Mouse (Mus musculus) gastrocnemius, postnatal 25 days (tissue): ENCODE results near the gene Nelfb. TPM values are rescaled to one million over a fixed set of nuclear protein-coding genes. Genes with fewer than 3 reads are reported as not detected.

Experiments used
- DNase-seq: peaks from one replicate; pipeline ENCODE4 v3.0.0; 2022
- total RNA-seq, 2 experiments: library from RNA; stranded (reverse); gene quantifications; 1 replicate in 1 of 2; 2 replicates in 1 of 2; pipeline ENCODE4 v1.2.3; 2021

The Nelfb gene
- total RNA-seq, 2 experiments from 2014 or later = 20.5 to 22.3 TPM

DNA sequence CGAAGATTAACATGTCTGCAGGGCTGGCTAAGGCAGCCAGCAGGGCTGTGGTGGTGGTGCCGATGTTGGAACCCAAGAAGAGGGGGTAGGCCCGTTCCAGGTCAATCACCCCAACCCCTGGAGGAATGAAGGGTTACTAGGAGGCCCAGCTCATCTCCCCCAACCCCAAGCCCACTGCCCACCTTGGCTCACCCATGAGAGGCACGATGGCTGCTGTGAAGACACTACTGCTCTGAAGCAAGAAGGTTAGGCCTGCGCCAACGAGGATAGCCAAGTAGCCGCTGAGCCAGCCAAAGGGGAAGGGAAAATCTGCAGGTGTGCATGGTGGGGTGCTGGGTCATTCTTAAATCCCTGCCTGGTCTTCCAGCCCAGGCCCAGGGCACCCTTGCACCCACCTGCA, 19.3 kb upstream of the Nelfb start:
- no peak for DNase-seq

- DNase-seq = no peak
These were observed 18.3 kb upstream of the Nelfb start for GRCm38 (mm10) chr2:25229582-25229981.

DNA sequence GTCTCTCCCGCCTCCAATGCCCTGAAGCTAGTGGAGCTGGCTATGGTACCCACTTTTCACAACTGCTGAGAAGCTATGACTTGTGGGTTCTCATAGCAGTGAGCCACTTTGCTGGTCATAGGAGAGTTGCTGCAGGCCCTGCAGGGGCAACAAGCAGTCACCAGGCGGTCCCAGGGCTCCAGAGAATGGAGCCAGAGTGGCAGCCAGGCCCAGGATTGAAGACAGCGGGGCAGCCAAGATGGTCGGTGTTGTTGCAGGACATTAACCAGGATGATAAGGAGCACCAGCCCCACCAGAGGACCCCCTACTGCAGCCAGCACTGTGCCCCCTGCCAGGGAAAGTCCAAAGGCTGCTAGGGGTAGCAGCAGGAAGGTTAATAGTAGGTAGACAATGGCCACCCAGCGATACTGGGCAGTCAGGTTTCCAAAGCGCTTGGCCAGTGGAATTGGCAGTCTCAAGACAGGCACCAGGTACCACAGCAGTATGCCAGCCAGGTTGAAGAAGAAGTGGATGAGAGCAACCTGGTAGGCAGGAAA, 17.8 kb upstream of the Nelfb start:
- DNase-seq = no peak

GRCm38 (mm10) chr2:25228431-25228889, 17.2 kb upstream of the Nelfb start:
- peak; percentile 87 for DNase-seq

GRCm38 (mm10) chr2:25227406-25227805, 16.1 kb upstream of the Nelfb start:
- DNase-seq = no peak

- peak; percentile 71 for DNase-seq
These were observed 15.6 kb upstream of the Nelfb start for GRCm38 (mm10) chr2:25226864-25227263.

DNA sequence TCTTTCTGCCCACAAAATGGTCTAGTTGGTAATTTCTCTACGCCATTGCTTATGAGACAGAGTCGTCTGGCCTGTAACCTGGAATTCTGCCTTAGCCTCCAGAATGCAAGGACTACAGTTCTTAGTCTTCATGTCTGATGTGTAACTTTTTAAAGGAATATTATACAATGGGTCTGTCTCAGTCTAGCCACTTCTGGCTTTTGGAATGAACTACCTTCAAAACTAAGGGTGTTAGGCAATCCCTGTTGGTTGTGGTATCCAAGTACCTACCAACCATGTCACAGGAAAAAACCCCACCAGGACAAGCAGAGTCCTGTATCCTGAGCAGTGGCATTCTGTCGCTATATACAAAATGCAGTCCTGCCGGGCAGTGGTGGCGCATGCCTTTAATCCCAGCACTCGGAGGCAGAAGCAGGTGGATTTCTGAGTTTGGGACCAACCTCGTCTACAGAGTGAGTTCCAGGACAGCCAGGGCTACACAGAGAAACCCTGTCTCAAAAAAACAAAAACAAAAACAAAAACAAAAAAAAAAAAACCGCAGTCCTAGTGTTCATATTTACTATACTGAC, 14.6 kb upstream of the Nelfb start:
- DNase-seq = no peak

- peak; percentile 99 for DNase-seq
These were observed 13.8 kb upstream of the Nelfb start for GRCm38 (mm10) chr2:25224766-25225752.

DNA sequence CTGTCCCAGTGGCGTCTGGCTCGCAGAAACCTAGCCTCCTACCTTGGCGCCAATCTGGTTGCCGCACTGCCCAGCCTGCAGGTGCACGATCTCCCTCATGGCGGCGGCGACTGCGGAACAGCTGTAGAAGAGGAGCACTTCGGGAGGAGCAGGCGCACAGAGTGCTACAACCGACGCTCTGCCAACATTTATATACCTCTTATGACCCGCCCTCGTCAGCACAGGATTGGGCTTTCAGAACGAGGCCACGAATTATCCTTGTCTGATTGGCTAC, 13.1 kb upstream of the Nelfb start, which contains the start of gene Tubb4b:
Gene Tubb4b, minus strand, starts transcription at position 211 of the 274 bp plus-strand sequence.
- no peak for DNase-seq

DNA sequence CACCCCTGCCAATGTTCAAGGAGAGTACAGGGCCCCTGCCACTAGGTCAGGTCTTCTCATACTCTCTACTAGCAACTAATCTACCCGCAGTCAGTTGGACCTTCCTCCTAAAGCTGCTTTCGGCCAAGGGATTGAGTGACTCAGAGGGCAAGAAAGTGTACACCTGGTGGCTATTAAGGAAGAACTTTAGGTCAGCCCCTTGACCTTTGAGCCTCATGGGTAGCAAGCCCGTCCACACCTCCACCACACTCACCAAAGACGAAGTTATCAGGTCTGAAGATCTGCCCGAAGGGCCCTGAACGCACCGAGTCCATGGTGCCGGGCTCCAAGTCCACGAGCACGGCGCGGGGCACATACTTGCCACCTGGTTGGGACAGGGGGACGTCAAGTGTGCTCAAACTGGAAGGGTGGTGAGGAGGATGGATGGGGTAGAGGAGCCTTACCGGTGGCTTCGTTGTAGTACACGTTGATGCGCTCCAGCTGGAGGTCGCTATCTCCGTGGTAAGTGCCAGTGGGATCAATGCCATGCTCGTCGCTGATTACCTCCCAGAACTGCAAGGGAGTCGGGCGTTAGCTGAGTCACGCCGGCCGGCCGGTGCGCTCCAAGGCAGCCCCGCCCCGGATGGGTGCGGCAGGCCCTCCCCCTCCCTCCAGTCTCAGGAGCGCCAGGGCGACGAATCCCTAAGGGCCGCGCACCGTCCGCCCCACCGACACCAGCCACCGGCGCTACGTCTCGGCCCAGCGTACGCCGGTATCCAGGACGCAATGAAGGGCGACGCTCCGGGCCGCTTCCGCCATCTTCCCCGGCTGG, 12.6 kb upstream of the Nelfb start:
- peak; percentile 87 for DNase-seq

DNA sequence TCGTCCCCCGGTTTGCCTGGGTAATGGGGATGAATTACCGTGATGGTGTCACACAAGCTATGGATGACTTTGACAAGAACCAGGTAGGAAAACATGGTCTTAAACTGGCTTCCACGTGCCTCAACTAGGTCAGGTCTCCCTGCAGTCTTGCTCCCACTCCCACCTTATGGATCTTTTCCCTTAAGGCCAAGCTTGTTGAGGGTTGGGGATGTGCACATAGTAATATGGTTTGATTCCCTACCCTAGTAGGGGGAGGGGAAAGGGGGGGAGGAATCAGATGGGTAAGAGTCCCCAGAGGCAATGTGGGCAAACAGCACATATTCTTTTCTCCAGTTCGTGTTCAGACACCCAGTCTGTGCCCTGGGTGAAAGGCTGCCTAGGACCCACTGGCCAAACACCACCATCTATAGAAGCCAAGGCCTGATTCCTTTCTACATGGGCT, 10.1 kb upstream of the Nelfb start:
- no peak for DNase-seq

GRCm38 (mm10) chr2:25218445-25218844, 7.2 kb upstream of the Nelfb start, which contains the start of gene Fam166a:
Fam166a (plus strand) TSS chr2:25218745.
- no peak for DNase-seq

GRCm38 (mm10) chr2:25217666-25218065, 6.4 kb upstream of the Nelfb start:
- no peak for DNase-seq

- DNase-seq = no peak
These were observed 3.2 kb upstream of the Nelfb start, which contains the start of gene Stpg3 for GRCm38 (mm10) chr2:25214444-25214843. Stpg3 (minus strand) TSS chr2:25214637.

GRCm38 (mm10) chr2:25213266-25213865, 2.1 kb upstream of the Nelfb start:
- no peak for DNase-seq

- DNase-seq = no peak
These were observed 603 bp downstream of the Nelfb start for GRCm38 (mm10) chr2:25210686-25211085.

- DNase-seq = no peak
These were observed 3.7 kb downstream of the Nelfb start for GRCm38 (mm10) chr2:25207593-25207992.

- no peak for DNase-seq
These were observed 7.6 kb downstream of the Nelfb start for GRCm38 (mm10) chr2:25203631-25204214.

GRCm38 (mm10) chr2:25200631-25201030, 10.7 kb downstream of the Nelfb start:
- DNase-seq = no peak

- DNase-seq = no peak
These were observed 13.3 kb downstream of the Nelfb start for GRCm38 (mm10) chr2:25197946-25198345.

DNA sequence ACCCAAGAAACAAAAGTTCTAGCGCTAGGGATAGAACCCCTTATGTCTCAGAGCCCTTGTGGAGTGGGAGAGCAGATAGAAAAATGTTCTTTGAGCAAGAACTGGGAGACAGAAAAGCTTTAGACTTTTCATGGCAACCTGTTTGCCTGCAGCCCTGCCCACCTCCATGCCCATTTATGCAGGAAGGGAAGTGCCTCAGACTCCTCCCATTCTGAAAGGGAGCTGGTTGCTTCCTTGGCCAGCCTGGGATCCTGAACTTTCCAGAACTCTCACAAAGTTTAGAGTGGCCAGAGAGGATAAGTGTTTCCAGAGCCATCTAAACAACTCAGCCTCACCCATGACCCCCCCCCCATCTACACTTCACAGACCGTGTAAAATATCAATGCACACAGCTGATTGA, 14.1 kb downstream of the Nelfb start:
- no peak for DNase-seq
